Mouse (Mus musculus): ENCODE data around the gene Wbp1l.

- no peak for TF ChIP-seq EP300 (optimal IDR thresholded peaks at IDR 0.05)
- TF ChIP-seq CTCF (IDR thresholded peaks at IDR 0.05; ENCODE audit: low read depth), result peak; percentile 36
These were observed 6.0 kb upstream of the Wbp1l start for GRCm38 (mm10) chr19:46592751-46593439.
